Mouse (Mus musculus): ENCODE measurements at regions not wholly inside any gene's neighbourhood (a gene's known extent, or its start where the extent isn't known, plus 50 kb on each side); places are given as distances from the start of the nearest gene placed in this dataset.

DNA sequence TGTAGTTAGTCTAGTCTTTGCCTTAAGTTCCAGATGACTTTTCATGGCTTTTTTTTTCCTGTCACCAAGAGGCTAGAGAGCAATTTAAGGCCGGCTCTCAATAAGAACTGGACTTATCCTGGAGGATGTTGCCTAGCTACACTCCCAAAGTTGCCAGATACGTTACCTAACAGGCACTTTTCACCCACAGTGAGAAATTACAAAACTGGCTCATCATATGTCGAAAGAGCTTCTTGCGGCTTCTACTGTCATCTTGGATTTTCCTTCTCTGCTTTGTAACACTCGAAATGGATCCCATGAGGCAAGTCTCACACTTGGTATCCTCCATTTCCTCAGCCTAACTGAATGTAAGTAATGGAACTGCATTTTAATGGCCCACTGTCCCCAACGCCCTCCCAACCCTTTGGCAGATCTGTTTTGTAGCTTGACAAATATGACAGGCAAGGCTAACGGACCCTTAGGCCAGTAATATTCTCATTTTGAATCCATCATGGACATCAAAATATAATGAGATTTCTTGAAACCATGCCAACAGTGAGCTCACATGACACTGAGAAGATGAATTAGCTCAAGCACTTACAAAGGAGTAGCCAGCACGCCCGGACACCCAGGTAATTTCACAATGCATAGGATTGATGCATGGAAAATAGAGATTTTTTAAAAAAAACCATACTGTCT lies 480.5 kb upstream of the Rgmb start:
- TF ChIP-seq CTCF (IDR thresholded peaks at IDR 0.05; ENCODE audit: low read depth, low read length) (no peak), POLR2A (IDR thresholded peaks at IDR 0.05; ENCODE audit: extremely low read depth, insufficient read depth, low read length) (no peak)
